Mouse (Mus musculus) thymus, adult 2 months (tissue): Measurements from ENCODE around the gene Arhgap23.

Experiments used
- CTCF ChIP-seq: fragments of 200-500 bp; IDR thresholded peaks from 2 replicates; pipeline ENCODE4 v1.5.1; 2012; ENCODE audit warnings: mild to moderate bottlenecking, control low read depth, low read length, moderate library complexity, borderline replicate concordance; ENCODE audit not compliant: control insufficient read depth, poor library complexity, insufficient read depth; ENCODE audit errors: extremely low read depth
- POLR2A ChIP-seq: fragments of 200-500 bp; IDR thresholded peaks from 2 replicates; pipeline ENCODE4 v1.6.1; 2012; ENCODE audit warnings: mild to moderate bottlenecking, low read length, control low read depth, moderate library complexity; ENCODE audit not compliant: control insufficient read depth, poor library complexity, insufficient read depth; ENCODE audit errors: extremely low read depth

GRCm38 (mm10) chr11:97441658-97442125 lies 26.4 kb downstream of the Arhgap23 start:
- TF ChIP-seq CTCF (no peak), POLR2A (no peak)
